Mouse (Mus musculus) cerebellum, adult 9-11 months (tissue): ENCODE results near the gene Gse1.

Experiments used
- DNase-seq: peaks from one replicate; pipeline ENCODE4 v3.0.0; 2022

The Gse1 gene

GRCm38 (mm10) chr8:120278009-120278408 is 49.8 kb downstream of the Gse1 start:
- DNase-seq, result no peak

DNA sequence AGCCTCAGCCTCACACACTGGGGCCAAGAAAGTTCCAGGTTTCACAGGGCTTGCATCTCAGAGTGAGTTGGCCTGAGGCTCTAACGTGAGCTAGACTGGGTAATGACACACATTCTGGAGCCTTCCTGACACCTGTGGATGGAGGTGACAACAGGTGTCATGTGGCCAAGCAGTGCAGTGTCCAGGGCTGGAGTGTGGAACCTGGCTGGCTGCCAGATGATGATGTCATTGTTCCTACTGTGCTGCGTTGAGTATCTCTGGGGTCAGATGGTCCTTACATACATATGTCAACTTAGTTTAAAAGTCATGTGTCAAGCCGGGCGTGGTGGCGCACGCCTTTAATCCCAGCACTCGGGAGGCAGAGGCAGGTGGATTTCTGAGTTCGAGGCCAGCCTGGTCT is 51.2 kb downstream of the Gse1 start:
- DNase-seq, result no peak

DNA sequence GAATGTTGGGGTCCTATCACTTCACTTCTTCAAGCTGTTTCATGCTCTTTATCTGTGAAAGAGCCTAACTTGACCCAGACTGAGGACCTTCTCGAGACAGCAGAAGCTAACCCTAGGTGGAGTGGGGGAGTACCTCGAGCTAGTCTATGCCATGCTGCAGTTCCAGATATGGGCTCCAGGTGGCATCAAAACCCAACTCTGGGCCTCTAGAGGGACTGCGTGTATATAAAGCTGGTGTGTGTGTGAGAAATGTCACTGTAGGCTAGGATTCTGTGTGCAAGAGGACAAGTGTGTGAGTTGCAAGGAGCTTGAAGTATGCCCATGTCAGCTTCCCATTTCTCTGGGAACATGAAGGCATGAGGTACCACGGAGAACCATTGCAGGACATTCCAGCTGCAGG is 53.2 kb downstream of the Gse1 start:
- peak; percentile 76 for DNase-seq

DNA sequence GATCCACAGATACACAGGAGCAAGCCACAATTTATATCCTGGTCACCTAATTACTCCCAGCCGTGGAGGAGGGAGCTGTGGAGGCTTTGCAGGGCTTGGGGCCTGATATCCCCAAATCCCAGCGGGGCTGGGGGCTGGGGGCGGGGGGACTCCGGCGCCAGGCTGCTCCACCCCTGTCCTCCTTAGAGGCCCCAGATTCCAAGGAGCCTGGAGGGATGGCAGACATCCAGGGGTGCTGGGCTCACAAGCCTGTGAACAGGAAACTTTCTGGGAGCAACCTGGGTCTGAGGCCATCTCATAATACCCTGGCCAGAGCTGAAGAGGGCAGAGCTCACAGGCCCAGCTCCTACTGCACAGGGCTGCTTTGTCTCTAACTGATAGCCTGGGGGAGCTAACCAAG is 54.2 kb downstream of the Gse1 start:
- DNase-seq, result no peak

DNA sequence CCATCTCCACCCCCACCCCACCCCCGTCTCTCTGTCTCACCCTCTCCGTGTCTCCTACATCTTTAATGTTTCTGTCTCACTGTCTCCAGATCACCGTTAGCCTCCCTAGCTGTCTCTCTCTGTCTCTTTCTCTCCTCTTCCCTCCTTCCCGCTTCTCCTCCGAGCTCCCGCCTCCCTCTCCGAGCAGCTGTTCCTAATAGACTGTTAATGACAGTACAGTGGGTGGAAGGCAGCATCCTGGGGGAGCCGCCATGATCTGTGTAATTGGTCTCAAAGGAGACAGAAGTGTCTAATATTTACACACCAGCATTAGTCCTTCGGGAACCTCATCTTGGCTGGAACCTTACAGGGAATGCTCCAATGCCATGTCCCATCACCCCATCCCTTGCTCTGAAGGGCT is 56.0 kb downstream of the Gse1 start:
- no peak for DNase-seq

DNA sequence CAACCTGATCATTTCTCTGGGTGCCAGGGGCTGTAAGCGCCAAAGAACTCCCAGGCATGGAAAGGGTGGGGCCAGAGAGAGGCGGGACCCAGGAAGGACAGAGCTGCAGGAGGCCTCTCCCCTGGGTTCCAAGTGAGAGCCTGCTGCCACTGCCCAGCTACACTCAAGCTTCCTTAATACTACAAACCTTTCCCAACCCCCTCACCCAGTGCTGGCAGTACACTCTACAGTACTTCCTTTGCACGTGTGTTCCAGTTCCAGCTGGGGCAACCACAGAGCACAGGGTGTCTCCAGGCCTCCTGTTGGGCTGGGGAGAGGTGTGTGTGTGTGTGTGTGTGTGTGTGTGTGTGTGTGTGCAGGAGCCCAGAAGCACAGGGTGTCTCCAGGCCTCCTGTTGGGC is 56.8 kb downstream of the Gse1 start:
- DNase-seq, result no peak

- no peak for DNase-seq
Observed at GRCm38 (mm10) chr8:120285878-120286277, 57.6 kb downstream of the Gse1 start.

GRCm38 (mm10) chr8:120288122-120288908 is 60.1 kb downstream of the Gse1 start:
- peak; percentile 72 for DNase-seq

GRCm38 (mm10) chr8:120289191-120289590 is 60.9 kb downstream of the Gse1 start:
- DNase-seq, result no peak

DNA sequence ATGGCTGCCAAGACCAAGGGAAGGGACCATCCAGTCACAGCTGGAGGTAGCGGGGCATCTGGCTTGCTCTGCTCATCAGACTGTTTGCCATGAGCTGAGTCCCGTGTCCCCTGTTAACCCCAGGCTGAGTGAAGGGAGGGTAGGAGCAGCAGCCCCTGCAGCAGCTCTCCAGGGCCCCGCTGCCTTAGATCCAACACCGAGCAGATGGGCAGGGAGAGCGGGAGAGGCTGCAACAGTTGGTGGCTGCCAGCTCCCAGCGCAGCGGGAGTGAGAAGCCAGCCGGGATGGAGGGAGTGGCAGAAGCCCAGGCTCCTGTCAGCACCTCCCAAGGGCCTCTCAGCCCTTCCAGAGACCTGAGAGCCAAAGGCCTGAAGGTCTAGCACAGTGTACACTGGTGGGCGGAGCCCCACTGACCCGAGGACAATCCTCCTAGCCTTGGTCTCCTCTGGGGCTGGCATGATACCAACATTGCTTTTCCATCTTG is 61.5 kb downstream of the Gse1 start:
- peak; percentile 89 for DNase-seq

DNA sequence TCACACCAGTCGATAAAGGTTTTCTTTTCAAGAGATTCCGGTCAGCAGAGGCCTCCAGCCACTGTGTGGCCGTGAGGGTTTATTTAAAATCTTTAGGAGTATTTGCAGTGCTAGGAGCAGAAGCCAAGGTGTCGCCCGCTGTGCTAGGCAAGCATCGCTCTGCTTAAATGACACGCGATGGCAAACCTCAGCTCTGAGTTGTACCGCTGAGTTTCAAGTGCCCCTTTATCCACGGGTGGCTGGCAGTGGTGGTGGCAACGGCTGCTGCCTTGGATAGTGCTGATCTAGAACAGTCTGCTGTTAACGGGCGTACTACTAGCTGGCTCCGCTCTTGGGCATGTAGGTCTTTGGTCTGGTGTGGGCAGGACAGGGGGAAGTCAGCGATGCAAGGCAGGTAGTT is 62.4 kb downstream of the Gse1 start:
- no peak for DNase-seq

GRCm38 (mm10) chr8:120291650-120292049 is 63.4 kb downstream of the Gse1 start:
- DNase-seq, result no peak

DNA sequence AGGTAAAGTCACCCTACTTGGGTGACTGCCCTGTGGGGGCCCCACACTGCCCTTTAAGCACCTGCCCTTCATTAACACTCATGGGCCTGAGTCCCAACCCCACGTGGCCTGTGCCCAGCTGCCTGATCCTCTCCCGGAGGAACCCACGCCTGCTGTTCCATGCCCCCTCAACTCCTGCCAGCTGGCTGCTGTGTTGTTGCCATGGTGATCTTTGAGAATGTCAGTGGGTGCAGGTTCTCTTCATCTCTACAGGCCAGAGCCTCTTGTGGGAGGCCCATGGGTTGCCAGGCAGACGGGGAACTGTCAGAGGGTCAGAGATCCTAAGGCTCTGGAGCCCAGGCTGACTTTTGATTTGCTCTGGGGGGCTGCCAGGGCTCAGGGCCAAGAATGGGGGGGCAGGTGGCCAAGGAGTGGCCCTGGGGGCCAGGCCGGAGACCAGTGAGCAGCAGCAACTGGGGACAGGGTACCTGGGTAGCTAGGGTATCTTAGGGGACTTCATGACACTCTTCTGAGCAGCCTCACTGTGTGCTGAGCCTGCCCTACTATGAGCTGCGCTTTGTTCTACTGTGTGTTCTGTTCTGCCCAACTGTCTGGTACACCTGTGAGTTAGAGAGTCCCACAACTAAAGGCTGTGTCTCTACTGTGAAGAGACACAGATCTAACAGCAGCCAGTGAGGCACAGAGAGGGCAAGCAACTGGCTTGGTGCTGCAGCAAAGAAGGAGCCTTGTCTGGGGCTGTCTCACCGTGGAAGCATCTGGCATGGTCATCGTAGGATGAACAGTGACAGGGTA is 64.3 kb downstream of the Gse1 start:
- DNase-seq, result peak; percentile 70

DNA sequence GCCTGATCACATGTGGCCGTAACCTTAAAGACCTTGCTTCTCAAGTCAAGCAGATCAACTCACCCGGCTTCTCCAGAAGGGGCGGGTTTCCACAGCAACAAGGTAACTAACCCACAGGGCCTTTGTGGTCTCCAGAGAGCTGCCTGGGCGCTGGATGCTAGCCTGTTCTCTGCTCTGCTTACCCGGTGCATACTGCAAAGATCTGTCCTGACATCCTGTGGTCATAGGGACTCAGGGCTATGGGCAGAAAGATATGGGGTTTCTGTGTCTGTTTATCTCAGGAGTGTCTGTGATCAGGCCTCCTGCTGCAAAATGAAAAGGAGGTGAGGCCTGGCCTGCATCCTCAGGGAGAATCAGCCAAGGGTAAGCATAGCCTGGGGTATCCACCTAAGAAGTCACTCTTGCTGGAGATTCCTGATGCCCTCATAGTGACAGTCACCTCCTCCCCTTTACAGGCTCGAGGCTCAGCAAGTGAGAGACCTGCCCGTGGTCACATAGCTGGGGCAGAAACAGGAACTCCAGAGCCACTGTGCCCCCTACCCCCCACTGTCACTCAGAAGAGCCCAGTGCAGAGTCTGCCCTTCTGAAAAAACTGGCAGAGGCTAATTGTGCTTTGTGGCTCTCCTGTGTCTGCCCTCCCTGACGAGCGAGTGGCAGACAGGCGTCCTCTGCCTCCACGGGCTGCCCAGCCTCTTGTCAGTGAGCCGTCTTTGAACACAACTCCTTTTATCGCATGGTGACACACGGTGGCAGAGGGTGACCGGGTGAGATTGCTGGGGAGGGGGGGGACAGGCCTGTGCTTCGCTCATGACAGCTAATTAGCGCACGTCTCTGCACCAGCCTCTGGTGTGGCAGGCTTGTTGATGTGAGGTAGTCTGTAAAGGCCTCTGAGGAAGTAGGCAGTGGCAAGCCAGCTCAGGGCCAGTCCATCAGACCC is 65.4 kb downstream of the Gse1 start:
- DNase-seq, result no peak

- no peak for DNase-seq
Observed at GRCm38 (mm10) chr8:120294982-120295870, 67.0 kb downstream of the Gse1 start.

DNA sequence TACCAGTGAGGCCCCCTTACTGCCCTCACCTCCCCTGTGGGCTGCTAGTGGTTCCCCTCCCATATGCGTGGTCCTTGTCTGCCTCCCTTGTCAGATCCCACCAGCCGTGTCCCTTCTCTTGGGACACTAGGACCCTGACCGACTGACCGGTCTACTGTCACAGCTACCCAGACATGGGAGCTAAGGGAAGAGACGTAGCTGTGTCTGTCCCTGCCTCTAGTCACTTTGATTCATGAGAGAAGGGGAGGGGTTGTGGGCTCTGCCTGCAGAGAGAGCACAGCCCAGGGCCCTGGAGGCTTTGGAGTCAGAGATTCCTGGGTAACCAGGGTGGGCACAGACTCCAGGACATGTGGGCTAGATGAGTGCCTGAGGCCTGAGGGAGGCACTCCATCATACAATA is 68.7 kb downstream of the Gse1 start:
- DNase-seq, result no peak

DNA sequence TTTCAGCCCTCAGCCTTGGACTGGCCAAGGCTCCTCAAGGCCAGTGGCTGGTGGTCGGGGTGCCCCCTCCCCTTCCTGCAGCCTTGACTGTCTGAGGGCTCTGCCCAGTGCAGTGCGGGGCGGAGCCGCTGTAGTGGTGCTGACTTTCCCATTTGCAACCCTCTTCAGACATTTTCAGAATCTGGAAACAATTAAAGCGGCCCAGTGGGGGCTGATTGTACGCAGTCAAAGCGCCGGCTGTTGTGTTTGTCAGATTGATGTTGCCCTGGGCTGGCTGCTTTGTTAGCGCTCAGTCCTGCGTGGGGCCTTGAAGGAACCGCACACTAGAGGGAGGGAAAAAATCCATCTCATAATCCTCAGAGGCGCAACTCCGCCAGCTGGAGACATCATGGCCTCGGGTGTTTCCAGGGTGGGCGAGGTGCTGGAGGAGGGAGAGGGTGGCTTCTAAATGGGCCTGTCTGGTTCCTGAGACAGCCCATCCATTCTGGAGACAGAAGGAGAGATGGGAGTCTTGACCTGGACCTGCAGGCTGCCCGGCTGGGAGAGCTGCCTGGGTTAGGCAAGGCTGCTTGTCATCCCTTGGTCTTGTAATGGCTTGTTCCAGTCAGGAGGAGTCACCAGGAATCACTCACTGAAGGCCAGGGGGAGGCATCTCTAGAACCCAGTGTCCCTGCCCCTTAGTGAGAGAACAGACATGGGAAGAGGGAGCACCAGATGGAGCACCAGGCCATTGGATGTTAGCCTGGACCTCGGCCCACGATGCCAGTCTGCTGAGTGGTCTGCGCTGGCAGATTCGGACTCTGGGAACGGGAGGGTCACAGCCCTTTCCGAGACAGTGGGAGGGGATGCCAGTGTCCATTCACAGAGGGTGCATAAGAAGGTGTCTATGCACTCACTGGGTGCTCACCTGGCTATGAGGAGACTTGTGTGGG is 70.6 kb downstream of the Gse1 start:
- DNase-seq, result no peak

GRCm38 (mm10) chr8:120300601-120301141 is 72.4 kb downstream of the Gse1 start:
- DNase-seq, result peak; percentile 80

GRCm38 (mm10) chr8:120302941-120303675 is 74.9 kb downstream of the Gse1 start:
- DNase-seq, result no peak

- DNase-seq, result no peak
Observed at GRCm38 (mm10) chr8:120304097-120304496, 75.8 kb downstream of the Gse1 start.
